Mouse (Mus musculus): ENCODE results near the gene Thsd7b.

DNA sequence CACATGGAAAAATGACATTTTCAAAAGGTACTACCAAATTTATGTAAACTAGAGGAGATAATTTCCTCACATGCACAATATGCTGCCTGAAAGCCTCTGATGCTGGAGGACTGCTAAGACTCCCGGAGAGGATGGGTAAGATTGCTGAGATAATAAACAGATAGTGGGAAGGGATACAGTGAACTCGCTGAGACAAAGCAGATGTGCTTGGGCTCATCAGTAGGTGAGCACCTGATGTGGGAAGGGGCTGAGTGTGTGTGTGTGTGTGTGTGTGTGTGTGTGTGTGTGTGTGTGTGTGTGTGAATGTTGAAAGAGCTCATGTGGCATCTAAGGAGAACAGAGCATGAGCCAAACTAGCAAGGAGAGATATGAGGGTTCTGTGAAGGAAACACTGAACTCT is 564.2 kb downstream of the Thsd7b start:
- TF ChIP-seq CTCF (IDR thresholded peaks at IDR 0.05; ENCODE audit: control insufficient read depth, insufficient read depth, insufficient read length): no peak
- no peak for TF ChIP-seq MAX (IDR thresholded peaks at IDR 0.05)
- TF ChIP-seq MYOD1 (IDR thresholded peaks at IDR 0.05; ENCODE audit: control insufficient read depth, insufficient read length, low read depth): no peak
- TF ChIP-seq MYOG (IDR thresholded peaks at IDR 0.05; ENCODE audit: control insufficient read depth, extremely low read depth, insufficient read length): no peak
- TF ChIP-seq CEBPB (IDR thresholded peaks at IDR 0.05; ENCODE audit: low read depth): no peak
- TF ChIP-seq USF1 (IDR thresholded peaks at IDR 0.05; ENCODE audit: low read depth): no peak
- no peak for TF ChIP-seq FOSL1 (IDR thresholded peaks at IDR 0.05; ENCODE audit: insufficient read depth, low read length, poor library complexity, severe bottlenecking)

Measured in C2C12 (cell line).